Mouse (Mus musculus): Measurements from ENCODE around the gene Msi2.
A peak's percentile ranks its signal among the peaks of the same experiment; 100 is the strongest.

Msi2 gene

DNA sequence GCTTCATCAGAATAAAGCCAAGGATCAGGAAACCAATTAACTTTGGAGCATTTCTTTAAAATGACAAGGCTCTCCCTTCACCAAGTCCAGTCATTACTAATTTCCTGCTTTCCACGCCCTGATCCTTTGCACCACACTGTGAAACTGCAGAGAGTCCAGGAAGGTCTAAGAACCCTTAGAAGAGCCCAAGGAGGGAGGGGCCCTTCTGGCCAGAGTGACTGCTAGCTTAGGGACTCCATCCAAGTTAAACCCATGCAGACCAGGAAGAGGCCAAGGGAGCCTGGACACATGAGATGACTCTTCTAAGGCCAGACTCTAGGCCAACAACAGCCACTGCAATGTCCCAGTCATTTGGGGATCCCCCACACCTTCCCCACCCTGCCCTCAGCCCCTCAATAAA is 83.7 kb downstream of the Msi2 start:
- DNase-seq = no peak

DNA sequence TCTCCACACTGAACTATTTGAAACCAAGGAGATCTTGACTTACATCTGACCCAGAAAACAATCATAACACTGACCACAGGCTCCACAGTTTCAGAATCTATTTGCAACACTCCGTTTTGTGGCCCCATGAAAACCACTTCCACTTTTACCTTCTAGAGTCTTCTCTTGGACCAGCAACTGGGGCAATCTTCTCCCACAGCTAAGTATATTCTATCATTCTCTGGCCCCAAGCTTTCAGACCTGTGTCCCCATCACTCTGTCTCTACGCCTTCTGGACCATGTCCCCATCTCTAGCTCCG is 86.4 kb downstream of the Msi2 start:
- no peak for DNase-seq

DNA sequence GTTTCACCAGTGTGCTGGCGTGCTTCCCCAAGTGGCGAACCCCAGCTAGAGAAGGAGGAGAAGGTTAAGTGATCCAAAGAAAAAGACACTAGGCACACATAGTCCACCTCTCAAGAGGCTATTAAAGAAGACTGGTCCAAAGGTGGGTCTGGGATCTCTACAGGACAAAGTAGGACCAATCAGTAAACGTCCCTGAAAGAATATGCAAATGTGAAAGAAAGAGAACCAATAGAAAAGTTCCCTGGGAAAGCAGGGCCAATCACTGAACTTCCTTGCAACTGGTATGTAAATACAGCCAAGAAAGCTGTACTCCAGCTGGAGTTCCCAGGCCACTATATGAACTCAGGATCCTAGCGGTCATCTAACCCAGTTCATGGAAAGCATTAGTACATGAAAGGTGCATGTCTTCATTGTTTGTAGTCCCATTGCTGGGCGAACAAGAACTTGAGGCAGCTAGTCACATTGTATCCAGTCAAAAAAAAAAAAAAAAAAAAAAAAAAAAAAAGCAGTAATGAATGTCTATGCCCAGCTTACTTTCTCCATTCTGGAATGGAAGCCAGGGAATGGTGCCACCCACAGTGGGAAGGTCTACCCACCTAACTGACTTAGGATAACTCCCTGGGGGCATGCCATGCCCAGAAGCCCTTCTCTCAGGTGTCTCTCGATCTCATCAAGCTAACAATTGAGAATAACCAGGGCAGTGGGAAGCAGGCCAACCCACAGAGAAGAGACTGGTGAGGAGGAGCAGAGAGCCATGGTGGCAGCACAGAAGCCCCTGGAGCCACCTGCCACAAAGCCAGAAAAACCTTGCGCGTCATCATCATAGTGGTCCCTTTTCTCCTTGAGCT is 87.0 kb downstream of the Msi2 start:
- no peak for DNase-seq

DNA sequence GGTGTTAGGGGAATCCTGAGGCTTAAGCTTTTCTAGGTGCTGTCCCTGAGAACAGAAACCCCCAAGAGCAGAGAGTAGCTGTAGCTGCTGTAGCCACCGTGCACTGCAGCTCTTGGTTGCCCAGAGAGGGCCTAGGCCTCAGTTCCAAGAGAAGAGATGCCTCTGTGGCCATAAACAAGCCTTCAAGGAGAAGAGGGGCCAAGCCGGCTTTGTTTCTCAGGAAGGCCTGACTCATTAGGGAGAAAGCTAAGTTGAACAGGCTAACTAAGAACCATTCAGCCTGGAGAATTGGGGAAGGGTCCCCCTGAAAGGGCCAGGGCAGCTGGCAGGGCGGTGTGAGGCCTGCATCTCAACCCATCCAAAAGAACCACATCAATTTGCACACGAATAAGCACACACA is 88.7 kb downstream of the Msi2 start:
- DNase-seq = no peak

DNA sequence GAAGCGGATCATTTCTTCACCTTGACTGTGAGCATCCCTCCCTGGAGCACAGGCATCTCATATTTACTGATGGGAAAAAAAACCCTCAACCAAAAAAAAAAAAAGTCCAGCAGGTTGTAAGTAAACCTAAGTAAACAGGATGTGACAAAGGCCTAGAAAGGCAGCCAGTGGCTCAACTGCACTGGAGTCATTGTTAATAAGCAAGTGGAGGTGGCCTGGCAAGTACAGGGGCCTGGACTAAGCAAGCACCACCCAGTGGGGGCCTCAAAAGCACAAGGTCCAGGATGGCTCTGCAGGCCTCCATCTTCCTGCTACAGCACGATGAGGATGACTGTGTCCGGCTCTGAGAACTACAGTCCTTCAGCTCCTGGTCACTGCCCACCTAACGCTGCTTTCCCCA is 89.1 kb downstream of the Msi2 start:
- DNase-seq = no peak

DNA sequence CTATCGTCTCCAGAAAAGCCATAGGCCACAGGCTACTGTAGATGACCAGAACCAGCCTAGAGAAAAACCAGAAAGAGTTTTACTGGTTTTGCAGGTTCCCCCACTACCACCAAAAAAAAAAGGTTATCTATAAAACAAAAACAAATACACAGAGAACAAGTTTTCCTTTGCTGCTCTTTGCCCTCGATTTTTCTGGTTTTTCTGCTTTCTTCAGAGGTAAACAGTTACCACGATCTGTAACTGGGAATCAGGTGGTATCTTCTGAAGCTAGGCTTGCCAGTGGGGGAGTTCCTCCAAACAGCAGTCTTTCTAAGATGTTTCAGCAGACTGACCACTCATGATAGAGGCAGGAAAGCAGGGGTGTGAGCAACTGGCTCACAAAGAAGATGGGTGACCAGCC is 89.6 kb downstream of the Msi2 start:
- DNase-seq = no peak

DNA sequence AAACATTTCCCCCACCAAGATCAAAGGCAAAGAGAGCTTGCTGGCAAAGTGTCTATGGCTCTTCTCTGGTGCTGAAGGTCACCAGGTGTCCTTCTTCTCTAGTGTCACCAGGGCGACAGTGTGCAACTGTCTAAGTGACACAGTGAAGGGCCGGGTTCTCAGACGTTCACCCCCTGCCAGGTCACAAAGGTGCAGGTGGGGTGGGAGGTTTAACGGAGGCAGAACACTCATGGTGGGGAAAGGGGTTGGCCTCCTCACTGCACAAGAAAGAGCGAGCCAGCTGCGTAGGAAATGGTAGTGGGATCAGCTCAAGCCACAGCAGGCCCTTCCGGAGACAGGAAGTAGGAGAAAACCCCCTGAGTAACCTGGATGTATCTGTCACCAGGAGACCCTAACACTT is 91.0 kb downstream of the Msi2 start:
- DNase-seq = no peak

DNA sequence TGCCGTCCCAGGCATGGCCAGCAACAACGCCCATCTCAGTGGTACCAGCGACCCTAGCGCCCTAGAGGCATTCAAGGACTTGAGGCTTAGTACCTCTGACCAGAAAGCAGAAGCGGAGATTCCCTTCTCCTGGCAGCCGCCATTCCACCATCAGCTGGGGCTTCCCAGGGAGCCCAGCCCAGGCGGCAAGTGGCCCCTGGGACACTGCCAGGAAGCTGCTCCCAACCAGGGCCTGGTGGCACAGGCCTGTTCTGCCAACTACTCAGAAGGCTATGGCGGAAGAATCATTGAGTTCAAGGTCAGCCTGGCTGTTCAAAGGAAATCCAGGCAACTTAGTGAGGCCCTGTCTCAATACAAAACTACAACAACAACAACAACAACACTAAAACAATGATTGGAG is 91.7 kb downstream of the Msi2 start:
- no peak for DNase-seq

DNA sequence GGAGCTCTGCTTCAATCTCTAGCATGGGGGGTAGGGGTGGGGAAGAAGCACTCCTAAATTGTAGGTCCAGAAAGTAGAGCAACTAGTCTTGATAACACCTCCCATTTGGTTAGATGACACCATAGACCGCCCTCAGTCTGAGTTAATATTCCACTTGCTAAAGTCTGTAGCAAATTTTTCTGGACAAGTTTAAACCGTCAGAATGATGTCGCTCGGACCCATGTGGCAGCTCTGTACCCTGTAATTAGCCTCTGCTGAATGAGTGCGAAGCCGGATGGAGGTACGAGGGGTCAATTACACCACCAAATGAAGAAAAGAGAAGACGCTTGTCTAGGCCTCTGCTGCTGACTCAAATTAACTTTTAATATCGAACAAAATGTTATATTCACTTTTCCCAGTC is 92.3 kb downstream of the Msi2 start:
- no peak for DNase-seq

DNA sequence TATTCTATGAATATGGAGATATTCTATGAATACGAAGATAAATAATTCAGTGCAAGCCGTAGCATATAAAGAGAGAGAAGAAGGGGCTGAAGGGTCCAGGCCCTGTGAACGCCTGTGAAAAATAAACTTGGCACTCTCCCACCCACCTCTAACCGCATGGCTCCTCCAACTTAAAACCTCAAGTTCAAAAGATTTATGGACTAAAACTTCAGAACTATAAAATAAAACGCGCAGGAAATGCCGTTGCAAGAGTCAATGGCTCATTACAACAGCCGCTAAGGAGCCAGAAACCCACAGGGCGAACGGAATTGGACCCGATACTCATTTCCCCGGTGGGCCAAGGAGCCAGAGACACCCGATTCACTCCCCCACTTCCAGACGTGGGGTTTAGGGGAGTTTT is 93.2 kb downstream of the Msi2 start:
- no peak for DNase-seq

DNA sequence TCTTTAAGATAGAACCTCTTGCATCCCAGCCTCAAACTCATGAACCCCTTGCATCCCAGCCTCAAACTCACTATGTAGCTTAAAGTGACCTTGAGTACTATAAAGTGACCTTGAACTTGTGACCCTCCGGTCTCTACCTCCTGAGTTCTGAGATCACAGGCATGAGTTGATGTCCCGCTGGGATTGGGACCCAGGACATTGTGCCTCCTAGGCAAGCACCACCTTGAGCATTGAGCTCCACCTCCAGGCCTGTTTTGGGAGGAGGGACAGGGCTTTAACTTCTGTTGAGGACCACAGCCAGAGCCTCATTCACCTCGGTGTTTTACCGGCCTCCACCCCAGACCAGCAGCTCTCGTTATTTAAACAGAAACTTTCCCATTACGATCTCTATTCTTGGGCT is 93.7 kb downstream of the Msi2 start:
- DNase-seq = no peak

DNA sequence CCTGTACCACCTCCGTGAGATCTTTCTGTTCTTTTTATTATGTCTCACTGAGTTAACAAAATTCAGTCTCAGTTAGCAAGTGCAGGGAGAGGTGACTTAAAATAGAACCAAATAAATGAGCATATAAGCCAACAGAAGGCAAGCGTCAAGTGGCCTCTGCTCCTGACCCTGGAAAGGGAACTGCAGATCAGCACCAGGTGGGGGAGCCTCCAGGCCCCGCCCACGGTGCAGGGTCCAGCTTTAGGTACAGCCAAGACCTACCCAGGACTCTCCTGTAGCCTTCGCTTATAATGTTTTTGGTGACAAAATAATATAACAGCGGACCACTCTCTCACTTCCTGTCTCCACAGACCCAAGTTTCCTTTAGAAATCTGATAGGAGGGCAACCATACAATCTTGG is 94.6 kb downstream of the Msi2 start:
- DNase-seq = no peak

DNA sequence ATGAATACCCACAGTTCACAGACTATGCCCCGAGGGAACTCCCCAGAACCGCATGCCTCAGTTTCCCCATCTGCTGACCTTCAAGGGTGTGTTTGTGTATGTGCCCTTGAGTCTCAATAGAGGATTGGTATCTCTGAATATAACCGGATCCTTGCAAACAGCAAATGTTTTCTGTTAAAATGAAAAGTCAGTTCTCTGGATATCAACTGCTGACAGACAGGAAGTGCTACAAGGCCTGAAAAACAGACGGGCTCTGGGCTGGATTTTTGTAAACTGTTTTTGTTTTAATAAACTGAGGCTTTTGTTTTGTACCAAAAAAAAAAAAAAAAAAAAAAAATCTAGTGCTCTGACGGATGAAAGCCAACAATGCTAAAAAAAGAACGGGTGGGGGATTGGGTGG is 95.8 kb downstream of the Msi2 start:
- no peak for DNase-seq

DNA sequence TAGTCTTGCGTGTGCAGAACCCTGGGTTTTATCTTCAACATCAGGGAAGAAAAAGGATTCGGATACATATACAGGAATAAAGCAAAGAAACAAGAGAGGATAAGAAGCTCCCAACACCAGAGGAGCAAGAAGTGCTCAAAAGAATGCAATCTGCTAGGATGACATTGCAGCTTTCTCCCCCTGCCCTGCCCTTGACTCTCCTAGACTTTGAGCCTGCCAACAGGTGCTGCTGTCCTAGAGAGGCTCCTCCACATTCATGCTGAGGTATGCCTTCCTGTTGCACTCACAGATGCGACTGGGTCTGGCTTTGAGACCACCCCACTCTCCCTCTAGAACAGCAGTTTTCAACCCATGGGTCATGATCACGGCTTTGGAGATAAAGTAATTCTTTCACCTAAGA is 96.5 kb downstream of the Msi2 start:
- no peak for DNase-seq

DNA sequence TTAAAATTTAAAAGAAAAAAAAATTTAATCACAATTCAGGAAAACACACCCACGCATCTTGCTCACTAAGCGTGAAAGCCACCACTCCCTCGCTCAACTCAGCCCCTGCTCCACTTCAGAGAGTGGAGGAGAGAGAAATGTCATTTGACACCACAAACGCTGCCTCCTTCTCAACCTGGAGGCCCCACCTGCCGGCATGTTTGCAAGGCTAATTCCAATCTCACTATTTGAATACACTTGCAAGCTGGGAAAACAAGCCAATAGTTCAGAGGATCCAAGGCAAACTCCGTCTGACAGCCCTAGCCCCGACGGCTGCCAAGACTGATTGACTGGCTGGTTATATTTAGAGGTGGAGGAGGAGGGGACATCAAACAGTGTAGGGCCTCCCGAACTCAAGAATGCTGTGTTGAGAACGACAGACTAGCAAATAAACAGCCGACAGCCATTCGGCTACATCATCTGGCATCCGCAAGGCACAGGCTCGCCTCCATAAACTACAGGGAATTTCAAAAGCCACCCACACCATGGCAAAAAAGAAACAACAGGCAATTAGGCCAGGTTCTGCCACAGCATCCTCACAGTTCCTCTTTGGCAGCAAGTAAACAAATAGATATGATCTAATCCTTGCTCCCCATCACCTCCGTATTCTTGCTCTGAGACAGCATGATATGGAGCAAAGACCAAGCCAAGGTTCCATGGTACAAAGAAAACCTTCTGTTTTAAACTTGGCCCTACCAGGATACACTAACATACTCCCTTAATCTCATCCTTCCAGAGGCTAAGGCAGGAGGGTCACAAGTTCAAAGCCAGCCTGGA is 97.9 kb downstream of the Msi2 start:
- peak; percentile 54 for DNase-seq

DNA sequence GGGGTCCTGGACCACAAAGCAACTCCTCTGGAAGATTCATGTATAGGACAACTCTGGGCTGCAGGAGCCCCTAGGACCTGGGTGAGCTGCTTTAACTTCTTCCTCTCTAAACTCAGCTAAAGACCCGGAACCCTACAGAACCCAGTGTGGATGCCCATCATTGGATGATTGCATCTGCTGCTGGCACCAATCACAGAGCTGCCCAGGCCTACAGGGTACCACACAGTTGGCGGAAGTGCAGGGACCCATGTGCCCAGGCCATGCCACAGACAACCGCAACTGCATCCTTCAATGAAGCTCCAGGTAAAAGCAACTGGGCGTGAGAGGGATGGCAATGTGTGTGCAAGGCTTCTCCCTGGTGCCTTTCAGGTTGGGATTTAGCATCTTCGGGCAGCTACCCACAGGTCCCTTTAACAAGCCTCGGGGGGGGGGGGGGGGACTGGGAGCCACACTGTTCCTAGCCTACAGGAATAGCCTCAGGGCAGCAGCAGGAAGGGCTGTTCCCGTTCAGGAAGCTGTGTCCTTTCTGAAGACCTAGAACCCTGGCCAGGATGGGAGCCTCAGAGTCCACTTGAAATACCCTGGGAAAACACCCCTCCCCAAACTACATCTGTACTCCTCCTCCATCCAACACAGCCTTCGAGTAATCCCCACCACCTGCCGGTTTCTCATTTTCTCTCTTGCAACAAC is 98.7 kb downstream of the Msi2 start:
- no peak for DNase-seq

DNA sequence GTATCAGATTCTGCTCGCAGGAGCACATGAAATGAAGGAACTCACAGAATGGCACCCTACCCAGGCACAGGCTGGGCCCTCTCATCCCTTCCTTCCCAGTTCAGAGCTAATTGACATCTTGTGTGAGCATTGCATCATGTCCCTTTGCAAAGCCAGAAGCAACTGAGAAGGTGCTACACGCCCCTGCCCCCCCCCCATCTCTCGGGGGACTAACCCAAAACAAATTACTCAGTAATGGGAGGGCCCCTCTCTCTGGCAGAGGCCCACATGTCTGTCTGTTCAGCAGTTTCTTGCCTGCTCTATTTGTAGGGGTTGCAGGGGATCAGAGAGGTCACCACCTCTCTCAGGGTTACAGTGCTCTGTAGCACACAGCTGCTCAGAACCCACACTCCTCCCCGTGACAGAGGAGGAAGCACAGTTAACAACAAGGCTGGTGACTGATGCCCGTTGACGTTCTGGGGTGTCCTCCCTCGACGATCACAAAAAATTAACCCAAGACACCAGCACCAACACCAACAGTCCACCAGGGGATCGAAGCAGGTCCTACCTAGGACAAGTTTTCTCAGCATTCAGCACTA is 99.5 kb downstream of the Msi2 start:
- DNase-seq = no peak

DNA sequence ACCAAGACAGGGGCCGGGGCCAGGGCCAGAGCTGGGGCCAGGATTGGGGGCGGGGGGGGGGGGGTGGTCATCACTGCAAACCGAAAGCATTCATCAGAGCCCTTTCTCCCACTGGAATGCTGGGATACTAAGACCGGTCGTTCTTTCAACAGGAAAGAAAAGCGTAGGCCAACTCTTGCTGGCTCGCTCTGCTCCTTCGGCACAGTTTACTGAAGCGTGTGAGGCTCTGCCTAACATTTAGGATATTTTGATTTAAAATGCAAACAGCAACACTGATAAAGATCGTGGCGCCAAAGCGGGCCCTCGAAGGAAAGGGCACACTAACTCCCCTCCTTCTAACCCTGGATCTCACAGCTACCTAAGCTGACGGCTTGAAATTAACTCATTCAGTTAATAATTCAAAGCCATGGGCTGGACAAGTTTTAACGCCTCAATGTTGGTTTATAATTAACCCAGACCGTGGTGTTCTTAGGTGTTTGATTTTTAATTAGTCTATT is 100.3 kb downstream of the Msi2 start:
- no peak for DNase-seq

DNA sequence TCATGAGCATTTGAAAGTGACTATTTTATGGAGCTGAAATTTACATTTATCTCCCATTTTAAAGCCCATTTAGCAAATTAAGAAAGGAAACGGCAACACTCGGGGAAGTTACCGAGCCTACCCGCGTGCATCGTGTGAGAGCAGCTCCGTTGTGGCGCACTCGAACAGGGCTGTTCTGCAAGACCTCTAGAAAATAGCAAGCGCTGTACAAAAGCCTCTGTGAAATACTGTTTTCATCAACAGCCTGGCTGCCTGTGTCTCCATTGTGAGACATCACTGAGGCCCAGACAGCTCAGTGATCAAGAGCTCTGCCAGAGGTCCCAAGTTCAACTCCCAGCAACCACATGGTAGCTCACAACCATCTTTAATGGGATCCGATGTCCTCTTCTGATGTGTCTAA is 100.9 kb downstream of the Msi2 start:
- DNase-seq = no peak

DNA sequence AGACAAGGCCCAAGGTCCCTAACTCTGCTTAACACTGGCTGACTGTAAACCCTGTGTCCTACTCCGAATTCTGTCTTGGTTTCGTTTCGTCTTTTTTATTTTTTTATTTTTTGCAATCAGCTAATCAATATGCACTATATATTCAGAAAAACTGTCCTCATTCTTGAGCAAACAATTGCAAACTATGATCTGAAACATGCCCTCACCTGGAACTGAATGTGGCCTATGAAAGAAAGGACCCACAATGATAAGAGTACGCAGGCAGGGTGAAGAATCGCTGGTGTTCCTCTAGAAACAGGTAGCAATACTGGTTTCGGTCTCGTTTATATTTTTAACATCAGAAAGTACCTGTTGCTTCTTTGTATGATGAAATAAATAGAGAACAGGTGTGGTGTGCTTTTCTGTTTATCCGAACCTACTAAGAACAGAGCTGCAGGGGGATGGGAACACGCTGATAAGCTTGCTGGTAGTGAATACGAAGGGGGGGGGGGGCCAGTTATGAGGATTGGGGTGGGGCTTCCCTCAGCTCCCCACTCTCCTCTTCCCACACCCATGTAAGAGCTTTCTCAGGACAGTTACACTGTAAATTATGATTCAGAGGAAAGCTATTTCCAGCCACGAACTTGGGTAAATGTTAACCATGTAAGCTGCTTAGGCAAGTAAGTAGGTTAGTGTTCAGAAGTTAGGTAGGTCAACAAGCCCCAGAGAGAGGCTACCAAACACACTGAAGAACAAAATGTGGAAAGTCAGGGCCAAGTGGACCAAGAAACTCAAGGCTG is 103.6 kb downstream of the Msi2 start:
- no peak for DNase-seq

DNA sequence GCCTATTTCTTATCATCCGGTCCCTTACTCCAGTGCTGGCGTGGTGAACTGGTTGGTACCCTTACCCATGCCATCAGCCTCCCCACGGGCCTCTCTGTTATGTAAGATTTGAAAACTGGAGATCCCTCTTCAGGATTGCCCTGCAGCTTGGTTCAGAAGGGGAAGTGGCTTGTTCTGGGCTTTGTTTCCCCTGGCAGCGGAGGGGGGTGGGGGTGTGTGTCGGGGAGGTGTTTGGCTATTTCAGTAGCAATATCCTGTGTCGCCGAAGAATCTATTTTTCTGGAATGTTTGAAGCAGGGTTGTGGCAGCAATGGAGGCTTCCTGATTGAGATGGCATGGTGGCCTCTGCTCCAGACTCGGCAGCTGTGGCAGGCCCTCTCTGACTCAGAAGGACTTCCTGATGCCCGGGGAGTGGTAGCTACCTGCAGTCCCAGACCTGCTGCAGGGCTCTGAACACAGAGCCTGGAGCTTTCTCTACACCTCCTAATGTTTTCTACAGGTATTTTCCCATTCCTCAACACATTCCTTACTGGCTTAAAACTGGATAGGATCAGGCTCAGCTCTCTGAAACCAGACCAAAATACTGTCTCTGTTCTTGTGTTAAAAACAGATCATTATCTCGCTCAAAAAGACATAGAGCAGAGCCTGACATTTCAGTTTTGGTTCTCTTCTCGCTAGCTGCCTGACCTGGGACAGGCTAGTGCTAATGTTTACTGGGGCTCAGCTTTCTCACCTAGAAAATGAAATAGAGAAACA is 104.4 kb downstream of the Msi2 start:
- no peak for DNase-seq

DNA sequence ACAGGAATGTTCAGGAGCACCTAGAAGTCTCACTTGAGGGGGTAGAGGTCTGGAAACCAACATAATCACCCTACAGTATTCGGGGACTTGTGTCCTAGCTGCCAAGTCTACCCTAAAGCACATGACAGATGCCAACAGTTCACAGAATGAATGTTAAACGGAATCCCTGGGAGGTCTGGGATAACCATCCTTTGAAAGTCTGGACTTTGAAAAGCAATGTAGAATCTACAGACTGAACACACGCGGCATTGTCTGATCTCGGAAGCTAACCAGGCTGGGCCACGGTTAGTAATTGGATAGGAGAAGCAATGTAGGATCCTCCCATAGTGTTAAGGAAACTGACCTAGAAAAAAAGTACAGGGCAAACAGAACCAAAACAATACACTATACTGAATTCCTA is 105.3 kb downstream of the Msi2 start:
- no peak for DNase-seq

Data from right cerebral cortex, postnatal 25 days (tissue).